Mouse (Mus musculus) macrophage (primary cell): ENCODE results near the gene Tesk2. TPM values are rescaled to one million over a fixed set of nuclear protein-coding genes. Genes with fewer than 3 reads are reported as not detected.
"Not testable (repeated sequence)": the region's sequence is repeated elsewhere in the genome, so short reads cannot be mapped to it uniquely, and the experiment has no call there.

Source experiments
- H3K27ac ChIP-seq: fragments of 350-480 bp; formaldehyde crosslinking; 2 replicates; pipeline ENCODE4 v1.9.0; 2021
- H3K36me3 ChIP-seq: fragments of 350-480 bp; formaldehyde crosslinking; 2 replicates; pipeline ENCODE4 v1.9.0; 2021; ENCODE audit errors: inconsistent target
- H3K4me3 ChIP-seq: fragments of 350-480 bp; formaldehyde crosslinking; 2 replicates; pipeline ENCODE4 v1.9.0; 2021; ENCODE audit errors: inconsistent target
- H3K79me2 ChIP-seq: fragments of 350-480 bp; formaldehyde crosslinking; 2 replicates; pipeline ENCODE4 v1.9.0; 2021; ENCODE audit errors: inconsistent target
- WGBS: methylation state at CpG from one replicate; pipeline ENCODE4 v1.1.7; 2026; ENCODE audit warnings: inconsistent platforms; ENCODE audit not compliant: missing documents; 5-methylcytosine and 5-hydroxymethylcytosine counted together
- polyA plus RNA-seq: library from polyadenylated mRNA; stranded (reverse); fragments of 250-400 nt; gene quantifications from 3 replicates; pipeline ENCODE4 v1.2.4, GENCODE M21; 2018; ENCODE audit warnings: inconsistent platforms

Tesk2 gene
- polyA plus RNA-seq, 1 experiment from 2014 or later, result 8.1 TPM

DNA sequence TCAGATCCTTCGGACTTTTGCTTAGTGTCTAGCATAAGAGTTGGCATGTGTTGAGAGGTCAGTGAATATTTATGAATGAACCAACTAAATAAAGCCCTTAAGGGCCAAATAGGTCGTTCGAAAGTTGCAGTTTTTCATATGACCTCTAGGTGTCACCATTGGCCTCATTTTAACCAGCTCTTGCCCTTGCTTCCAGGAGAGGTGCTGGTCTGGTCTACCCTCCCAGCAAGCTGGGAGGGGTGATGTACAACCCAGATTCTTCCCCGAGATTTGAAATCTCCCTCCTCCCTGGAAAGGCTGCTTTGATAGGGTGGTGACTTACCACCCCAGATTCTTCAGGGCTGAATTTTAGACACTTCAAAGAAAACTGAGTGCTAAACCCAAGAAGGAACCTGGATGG lies 107.1 kb downstream of the Tesk2 start:
- no peaks in the 10 kb centered on the region for H3K36me3 ChIP-seq
- no peak overlapping the region for H3K4me3 ChIP-seq
- no peak overlapping the region for H3K27ac ChIP-seq
- no peaks in the 10 kb centered on the region for H3K79me2 ChIP-seq
- WGBS, result 0% methylated on average over 4 of the region's 4 CpGs

DNA sequence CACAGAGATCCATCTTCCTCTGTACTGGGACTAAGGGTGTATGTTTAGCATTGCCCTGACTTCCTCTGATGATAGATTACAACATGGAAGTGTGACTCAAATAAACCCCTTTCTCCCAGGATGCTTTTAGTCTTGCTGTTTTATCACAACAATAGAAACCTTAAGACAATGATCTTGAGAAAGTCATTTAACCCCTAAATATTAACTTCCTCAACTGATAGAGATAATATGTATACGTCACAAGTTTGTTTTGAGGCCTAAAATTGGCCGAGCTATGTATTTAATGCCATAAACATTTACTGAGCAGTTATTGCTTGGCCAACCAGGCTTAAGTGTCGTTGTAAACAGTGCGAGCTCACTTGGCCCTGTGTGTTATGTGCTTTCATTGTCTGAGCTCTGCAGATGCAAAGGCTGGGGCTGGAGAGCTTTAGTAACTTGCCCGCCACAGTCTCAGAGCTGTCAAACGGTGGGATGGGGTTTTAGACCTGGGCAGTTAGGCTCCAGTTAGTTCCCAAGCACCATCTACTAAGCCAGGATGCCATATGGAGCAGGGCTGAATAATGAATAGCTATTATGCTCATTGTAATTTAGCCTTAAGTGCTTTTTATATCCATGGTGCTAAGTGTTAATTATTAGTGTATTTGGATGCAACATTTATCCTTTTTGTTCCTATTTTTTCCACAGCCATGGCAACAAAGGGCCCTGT lies 108.8 kb downstream of the Tesk2 start:
- H3K36me3 ChIP-seq, result no peaks in the 10 kb centered on the region
- H3K4me3 ChIP-seq, result no peak overlapping the region
- no peak overlapping the region for H3K27ac ChIP-seq
- WGBS, result 86% methylated on average over 6 of the region's 6 CpGs
- no peaks in the 10 kb centered on the region for H3K79me2 ChIP-seq

DNA sequence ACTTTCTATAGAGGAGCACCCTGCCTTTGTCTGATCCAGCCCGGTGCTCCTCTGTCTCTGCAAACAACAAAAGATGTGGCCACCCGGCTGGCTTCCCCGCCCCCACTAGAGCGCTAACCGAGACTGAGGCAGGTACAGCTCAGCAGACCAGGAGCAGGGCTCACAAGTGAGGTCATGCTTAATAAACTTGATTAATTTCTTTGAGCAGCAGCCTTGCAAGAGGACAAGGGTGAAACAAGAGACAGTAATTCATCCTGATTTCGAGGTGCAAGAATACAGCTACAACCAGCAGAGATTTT lies 109.3 kb downstream of the Tesk2 start:
- Histone ChIP-seq H3K4me3 (no peak overlapping the region), H3K27ac (no peak overlapping the region), H3K36me3 (no peaks in the 10 kb centered on the region), H3K79me2 (no peaks in the 10 kb centered on the region)
- WGBS, result 85% methylated on average over 6 of the region's 6 CpGs

- H3K4me3 ChIP-seq, result no peak overlapping the region
- H3K79me2 ChIP-seq, result no peaks in the 10 kb centered on the region
- 76% methylated on average over 2 of the region's 2 CpGs for WGBS
- no peaks in the 10 kb centered on the region for H3K36me3 ChIP-seq
- no peak overlapping the region for H3K27ac ChIP-seq
Measured at GRCm38 (mm10) chr4:116838999-116839398, 118.3 kb downstream of the Tesk2 start.

GRCm38 (mm10) chr4:116840096-116840495 lies 119.3 kb downstream of the Tesk2 start:
- H3K36me3 ChIP-seq, H3K79me2 ChIP-seq, H3K4me3 ChIP-seq, H3K27ac ChIP-seq: not testable (repeated sequence)
- 37% methylated on average over 15 of the region's 29 CpGs for WGBS

DNA sequence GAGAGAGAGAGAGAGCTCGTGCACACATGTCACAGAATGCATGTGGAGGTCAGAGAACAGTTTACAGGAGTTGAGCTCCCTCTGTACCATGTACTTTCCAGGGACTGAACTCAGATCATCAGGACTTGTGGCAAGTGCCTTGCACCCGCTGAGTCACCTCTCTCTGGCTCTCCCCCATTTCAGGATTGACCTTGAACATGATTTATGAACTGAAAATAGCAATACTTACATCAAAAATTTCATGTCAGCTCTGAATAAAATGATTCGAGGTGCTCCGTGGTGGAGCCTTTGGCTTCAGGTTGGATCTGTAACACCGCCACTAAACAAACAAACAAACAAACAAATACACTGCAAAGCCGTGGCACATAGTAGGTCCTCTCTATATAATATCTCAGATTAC lies 120.1 kb downstream of the Tesk2 start:
- H3K79me2 ChIP-seq, result no peaks in the 10 kb centered on the region
- H3K4me3 ChIP-seq, result no peak overlapping the region
- H3K27ac ChIP-seq, result no peak overlapping the region
- H3K36me3 ChIP-seq, result no peaks in the 10 kb centered on the region
- WGBS, result 86% methylated on average over 6 of the region's 6 CpGs

DNA sequence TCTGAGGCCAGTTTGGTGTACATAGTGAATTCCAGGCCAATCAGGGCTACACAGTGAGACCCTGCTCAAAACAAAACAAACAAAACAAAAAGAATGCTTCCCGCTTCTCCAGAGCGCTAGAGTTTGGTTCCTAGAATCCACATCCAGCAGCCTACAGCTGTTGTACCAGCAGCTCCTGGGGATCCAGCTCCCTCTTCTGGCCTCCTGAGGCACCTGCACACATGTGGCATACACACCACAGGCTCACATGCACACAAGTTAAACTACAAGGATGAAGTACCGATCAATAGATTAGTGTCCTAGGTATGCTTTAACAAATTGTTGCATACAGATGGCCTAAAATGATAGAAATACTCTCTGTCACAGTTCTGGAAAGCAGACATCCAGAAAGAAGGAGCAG lies 123.6 kb downstream of the Tesk2 start:
- H3K36me3 ChIP-seq, result no peaks in the 10 kb centered on the region
- 97% methylated on average over 3 of the region's 3 CpGs for WGBS
- H3K4me3 ChIP-seq, result no peak overlapping the region
- no peak overlapping the region for H3K27ac ChIP-seq
- H3K79me2 ChIP-seq, result no peaks in the 10 kb centered on the region

DNA sequence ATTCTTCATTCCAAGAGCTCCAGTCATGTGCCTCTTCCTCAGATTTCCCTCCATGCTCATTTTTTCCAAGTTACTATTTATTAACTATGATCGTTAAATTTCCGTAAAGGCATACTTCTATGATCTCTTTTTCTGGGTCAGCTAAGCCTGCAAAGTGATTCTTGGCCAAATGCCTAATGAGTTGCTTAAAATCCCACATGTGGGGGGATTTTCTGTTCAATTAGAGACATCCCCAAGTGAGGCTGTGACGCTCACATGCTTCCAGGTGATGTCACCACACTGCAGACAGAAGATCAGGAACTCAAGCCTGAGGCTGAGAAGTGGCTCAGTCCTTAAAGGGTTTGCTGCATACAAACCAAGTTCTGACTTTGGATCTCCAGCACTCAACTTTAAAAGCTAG lies 129.2 kb downstream of the Tesk2 start:
- no peak overlapping the region for H3K4me3 ChIP-seq
- WGBS, result 81% methylated on average over 3 of the region's 3 CpGs
- H3K27ac ChIP-seq, result no peak overlapping the region
- H3K79me2 ChIP-seq, result no peaks in the 10 kb centered on the region
- H3K36me3 ChIP-seq, result no peaks in the 10 kb centered on the region

- H3K36me3 ChIP-seq, result no peaks in the 10 kb centered on the region
- H3K4me3 ChIP-seq, result no peak overlapping the region
- H3K79me2 ChIP-seq, result no peaks in the 10 kb centered on the region
- H3K27ac ChIP-seq, result no peak overlapping the region
- 73% methylated on average over 2 of the region's 2 CpGs for WGBS
Measured at GRCm38 (mm10) chr4:116854286-116854685, 133.5 kb downstream of the Tesk2 start.

Other genes with a start within 250 kb of the Tesk2 start
- gene Ipp, start 213.4 kb upstream of the Tesk2 start, polyA plus RNA-seq, result 4.3 to 8.7 TPM (median 6.4 TPM) in 3 replicates
- 13.0 to 21.0 TPM (median 16.1 TPM) in 3 replicates for gene Tmem69, start 165.0 kb upstream of the Tesk2 start, polyA plus RNA-seq
- 27.3 to 40.2 TPM (median 37.7 TPM) in 3 replicates for gene Gpbp1l1, start 163.3 kb upstream of the Tesk2 start, polyA plus RNA-seq
- gene Ccdc17, start 124.3 kb upstream of the Tesk2 start, polyA plus RNA-seq, result 1.6 to 2.2 TPM (median 2.2 TPM) in 3 replicates
- 25.6 to 55.5 TPM (median 47.9 TPM) in 3 replicates for gene Nasp, start 93.0 kb upstream of the Tesk2 start, polyA plus RNA-seq
- 1,138 to 1,978 TPM (median 1,711 TPM) in 3 replicates for gene Akr1a1, start 69.3 kb upstream of the Tesk2 start, polyA plus RNA-seq
- 1,330 to 1,969 TPM (median 1,907 TPM) in 3 replicates for gene Prdx1, start 35.4 kb upstream of the Tesk2 start, polyA plus RNA-seq
- gene Mmachc, start 12.5 kb upstream of the Tesk2 start, polyA plus RNA-seq, result 5.1 to 10.4 TPM (median 9.4 TPM) in 3 replicates
- 7.9 to 32.9 TPM (median 10.8 TPM) in 3 replicates for gene Ccdc163, start 12.4 kb upstream of the Tesk2 start, polyA plus RNA-seq
- 7.1 to 13.7 TPM (median 11.5 TPM) in 3 replicates for gene Toe1, start 86.7 kb downstream of the Tesk2 start, polyA plus RNA-seq
- 0.76 to 2.0 TPM (median 1.1 TPM) in 3 replicates for gene Mutyh, start 86.8 kb downstream of the Tesk2 start, polyA plus RNA-seq
- not detected in 3 replicates for gene Hpdl, start 100.8 kb downstream of the Tesk2 start, polyA plus RNA-seq
- 0.04 to 0.10 TPM in 2 of 3 replicates, not detected in the other for gene Zswim5, start 156.4 kb downstream of the Tesk2 start, polyA plus RNA-seq